Mouse (Mus musculus) ovary, adult 2 months (tissue): Measurements from ENCODE around the gene Scgb2b24. TPM values are rescaled to one million over a fixed set of nuclear protein-coding genes. Genes with fewer than 3 reads are reported as not detected.

Source experiments
- polyA plus RNA-seq: library from polyadenylated mRNA; depleted of rRNA; stranded (reverse); fragments of >200 nt; gene quantifications from 2 replicates; pipeline ENCODE4 v1.2.3, GENCODE M21; 2012; rRNA removed

Gene Scgb2b24
- polyA plus RNA-seq = not detected in 2 replicates

GRCm38 (mm10) chr7:33739212-33739611 is at the start of gene Scgb2b24:
Scgb2b24 (minus strand) TSS chr7:33739312.

GRCm38 (mm10) chr7:33743499-33743898 is 4.4 kb upstream of the Scgb2b24 start, which contains the start of gene Scgb1b24:
Scgb1b24 (plus strand) TSS chr7:33743799.

Other genes with a start within 250 kb of the Scgb2b24 start
- gene Scgb2b21, start 218.9 kb downstream of the Scgb2b24 start, polyA plus RNA-seq = not detected in 2 replicates
- gene Scgb1b24, start 4.5 kb upstream of the Scgb2b24 start, polyA plus RNA-seq = not detected in 2 replicates
- gene Scgb2b26, start 205.7 kb upstream of the Scgb2b24 start, polyA plus RNA-seq = not detected in 2 replicates